Mouse (Mus musculus) heart, adult 9 months (tissue): ENCODE measurements at regions not wholly inside any gene's neighbourhood (a gene's known extent, or its start where the extent isn't known, plus 50 kb on each side); places are given as distances from the start of the nearest gene placed in this dataset.

Source experiments
- DNase-seq, 2 experiments: peaks; one replicate each; pipeline ENCODE4 v3.0.0; 2022; ENCODE audit warnings: low spot score in 2 of 2

DNA sequence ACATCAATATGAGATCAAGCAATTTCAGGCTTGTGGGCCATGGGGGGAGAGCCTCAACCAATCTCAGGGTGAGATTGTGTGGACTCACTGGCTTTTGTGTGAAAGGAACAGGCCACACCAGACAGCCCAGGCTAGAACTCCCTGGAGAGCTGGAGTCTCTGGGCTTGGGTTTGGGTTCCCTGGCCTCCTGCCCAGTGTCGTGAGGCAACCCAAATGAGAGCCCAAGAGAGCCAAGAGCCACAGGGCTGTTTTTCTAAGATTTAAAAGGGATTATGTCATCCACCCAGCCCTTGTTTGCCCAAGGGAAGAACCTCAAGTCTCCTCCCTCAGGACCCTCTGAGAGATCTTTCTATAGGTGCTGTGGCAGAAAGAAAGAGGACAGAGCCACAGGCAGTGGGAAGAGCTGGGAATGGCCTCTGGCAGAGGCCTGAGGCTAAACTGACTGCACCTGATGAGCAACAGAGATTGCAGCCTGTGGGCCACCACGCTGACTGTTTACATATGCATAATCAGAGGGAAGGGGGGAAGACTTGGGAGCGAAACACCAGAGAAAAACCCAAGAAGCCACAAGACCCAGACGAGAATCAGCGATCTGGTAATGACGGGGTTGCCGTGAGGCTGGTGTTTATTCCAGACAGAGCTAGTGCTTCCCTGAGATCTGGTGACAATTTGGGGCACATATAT, 92.1 kb downstream of the Bcl2l11 start:
- peak; percentile 25 to 38 for DNase-seq

DNA sequence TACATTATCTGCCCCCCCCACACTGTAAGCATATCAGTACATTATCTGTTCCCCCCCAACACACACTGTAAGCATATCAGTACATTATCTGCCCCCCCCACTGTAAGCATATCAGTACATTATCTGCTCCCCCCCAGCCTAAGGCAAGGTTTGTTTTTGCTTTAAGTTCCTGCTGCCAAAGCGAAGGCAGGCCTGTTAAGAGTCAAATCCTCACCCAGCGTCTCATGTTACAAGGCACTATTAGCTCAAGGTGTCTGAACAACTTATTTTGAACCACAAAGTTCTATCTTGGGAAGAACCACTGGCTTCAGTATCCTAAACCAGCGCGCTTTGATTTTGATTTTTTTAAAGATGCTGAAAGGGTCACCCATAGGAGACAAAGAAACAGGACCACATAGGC, 93.1 kb downstream of the Bcl2l11 start:
- no peak for DNase-seq

DNA sequence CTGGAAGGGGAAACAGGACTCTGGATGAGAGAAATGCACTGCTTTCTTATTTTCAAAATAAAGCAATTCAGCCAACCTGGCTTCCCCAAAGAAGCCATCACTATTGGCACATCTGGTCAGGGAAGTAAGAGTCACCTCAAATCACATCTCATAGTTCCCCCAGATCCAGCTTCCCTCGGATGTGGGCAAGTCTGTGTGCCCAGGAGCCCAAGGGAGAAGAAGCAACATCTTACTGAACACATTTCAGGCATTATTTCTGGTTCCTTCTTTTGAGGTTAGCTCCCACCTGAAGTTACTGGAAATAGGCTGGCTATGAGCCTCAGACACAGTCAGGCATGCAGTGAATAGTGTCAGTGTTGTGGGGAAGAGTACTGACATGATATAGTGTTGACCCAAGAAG, 95.2 kb downstream of the Bcl2l11 start:
- DNase-seq: no peak

DNA sequence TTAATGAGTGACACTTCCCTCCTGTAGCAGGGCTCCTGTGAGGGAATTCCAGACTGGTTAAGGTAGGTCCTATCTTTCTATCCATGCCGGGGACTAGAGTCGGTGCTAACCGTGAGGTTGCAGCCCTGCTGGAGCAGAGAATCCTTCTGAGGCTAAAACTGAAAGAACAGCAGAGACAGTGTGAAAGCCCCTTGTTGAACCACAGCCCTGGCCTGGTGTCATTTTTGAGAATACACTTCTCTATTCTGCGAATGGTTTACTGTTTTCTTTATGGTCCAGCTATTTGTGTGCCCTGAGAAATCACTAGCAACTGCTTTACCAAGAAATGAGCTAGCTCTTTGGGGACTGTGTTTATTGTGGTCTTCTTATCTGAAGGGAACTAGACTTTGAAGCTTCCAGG, 95.8 kb downstream of the Bcl2l11 start:
- no peak for DNase-seq

DNA sequence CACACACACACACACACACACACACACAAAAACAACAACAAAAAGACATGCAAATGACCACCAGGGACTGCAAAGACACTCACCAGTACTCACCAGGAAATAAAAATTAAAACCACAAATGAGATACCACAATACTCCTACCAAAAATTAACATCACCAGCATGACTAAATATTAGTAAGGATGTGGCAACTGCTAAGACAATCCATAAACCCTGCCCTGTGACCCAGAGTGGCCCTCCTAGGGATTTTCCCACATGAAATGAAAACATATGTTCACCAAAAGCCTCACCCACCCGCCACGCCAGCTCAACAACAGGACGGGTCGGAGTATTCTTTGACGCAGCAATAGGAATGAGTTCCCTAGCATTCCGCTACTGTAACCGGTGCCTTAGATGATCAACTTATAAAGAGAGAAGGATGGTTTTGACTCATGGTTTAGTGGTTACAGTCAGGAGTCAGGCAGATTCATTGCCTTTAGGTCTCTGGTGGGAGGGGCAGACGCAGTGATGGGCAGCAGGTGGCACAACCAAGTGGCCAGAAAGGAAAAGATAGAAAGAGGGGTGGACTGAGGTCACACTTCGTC, 100.7 kb downstream of the Bcl2l11 start:
- DNase-seq: no peak

DNA sequence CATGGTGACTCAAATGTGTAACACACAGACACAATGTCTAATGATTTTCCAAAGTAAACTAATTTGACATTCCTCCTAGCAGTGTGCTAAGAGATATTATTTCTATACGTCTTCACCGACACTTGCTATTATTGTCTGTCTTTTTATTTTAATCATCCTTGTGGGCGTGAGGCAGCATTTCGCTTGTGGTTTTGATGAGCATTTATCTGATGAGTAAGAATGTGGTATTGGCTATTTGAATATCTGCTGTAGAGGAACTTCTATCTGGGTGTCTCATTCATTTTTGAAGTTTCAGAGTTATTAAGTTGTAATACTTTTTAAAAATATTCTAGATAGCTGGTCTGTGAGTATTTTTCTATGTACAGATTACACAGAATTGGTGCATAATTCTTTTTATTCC, 103.9 kb downstream of the Bcl2l11 start:
- DNase-seq: no peak

DNA sequence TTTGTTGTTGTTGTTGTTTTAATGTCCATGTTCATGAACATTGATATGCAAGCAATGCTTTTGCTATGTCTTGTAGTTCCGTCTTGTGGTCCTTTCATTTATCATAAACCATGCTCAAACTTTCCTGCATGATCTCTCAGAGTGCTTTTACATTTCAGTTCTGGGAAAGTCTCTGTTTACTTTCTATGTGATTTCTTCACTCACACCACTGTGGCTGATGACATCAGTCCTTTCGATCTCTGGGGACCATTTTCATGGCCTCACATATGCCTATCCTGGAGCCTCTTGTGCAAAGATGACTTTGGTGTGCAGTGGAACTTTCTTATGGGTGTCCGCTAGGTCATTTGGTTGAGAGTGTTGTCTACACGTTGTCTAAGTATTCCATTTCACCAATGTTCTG, 105.1 kb downstream of the Bcl2l11 start:
- no peak for DNase-seq

DNA sequence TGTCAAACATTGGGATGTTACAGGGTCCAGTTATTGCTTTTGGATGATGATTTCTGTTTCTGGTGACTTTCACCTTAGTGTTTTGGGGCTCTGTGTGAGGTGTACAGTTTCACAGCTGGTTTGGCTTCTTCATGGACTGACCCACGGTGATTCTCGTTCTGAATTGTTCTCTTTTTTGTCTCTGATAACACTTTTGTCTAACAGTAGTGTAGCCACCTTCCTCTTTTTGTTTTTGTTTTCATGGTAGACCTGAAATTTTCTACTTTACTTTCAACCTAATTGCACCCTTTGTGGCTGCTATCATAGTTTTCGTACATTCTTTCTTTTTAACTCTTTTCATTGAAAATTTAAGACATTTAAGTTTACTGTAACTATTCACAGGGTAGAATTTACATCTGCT, 105.5 kb downstream of the Bcl2l11 start:
- DNase-seq: no peak

DNA sequence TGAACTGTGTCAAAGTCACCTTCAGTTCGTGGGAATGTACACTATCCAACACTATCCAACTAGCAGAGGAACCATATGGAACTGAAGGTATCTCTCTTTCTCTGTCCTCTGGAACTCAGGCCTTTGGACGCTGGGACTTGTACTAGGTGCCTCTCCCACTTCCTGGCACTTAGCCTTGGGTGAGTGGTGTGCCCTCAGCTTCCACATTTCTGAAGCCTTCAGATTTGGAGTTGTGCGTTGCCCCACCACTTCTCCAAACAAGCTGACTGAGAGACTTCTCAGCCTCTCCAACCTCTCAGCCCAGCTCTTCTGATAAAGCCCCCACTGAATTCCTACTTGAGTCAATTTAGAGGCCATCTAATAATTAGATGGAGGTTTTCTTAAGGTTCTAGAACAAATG, 106.2 kb downstream of the Bcl2l11 start:
- no peak for DNase-seq

DNA sequence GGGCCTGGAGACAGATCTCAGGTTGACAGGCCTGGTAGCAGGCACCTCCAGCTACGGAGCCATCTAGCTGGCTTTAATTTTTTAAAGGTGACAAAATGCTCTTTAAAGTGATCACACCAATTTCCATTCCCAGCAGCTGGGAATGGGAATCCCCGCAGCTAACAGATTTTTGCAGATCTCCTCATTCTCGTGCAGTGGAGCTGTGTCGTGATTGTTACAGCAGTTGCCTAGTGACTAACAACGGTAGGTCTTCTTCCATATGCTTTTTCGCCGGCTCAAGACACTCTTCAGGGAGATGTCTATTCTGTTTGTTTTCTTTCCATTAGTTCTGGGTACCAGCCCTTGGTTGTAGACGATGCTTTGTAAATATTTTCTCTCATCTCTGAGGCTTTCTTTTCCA, 109.3 kb downstream of the Bcl2l11 start:
- no peak for DNase-seq

DNA sequence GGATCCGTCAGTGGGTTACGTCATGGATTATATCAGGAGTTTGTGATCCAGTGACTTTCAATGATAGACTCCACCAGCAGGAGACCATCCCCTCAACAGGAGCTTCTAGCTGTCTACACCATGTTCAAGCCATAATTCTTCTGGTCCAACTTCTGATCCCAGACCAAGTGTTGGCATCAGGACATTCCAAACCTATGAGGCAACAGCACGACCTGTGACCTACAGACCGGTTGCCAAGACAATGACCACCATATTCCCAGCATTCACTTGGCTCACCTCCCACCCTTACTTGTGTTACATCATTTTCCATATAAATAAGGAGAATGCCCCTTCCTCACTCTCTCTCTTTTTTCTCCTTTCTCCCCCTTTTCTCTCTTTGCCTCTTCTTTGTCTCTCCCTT, 113.6 kb downstream of the Bcl2l11 start:
- no peak for DNase-seq

DNA sequence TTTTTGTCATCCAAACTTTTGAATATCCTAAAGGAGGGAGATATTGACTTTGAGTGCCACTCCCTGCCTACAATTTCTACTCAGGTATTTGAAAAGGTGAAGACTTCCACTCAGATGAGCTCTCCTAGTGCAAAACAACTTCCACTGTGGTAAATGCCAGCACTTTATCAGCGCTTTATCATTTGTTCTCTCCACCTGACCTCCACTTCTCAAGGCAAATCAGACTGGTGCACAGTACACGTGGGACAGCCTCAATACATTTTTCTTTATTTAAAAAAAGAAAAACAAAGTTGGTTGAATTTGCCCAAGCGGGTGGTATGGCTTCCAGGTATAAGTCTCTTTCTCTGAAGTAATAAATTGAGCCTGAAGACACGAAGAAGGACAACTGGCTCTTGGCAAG, 114.2 kb downstream of the Bcl2l11 start:
- DNase-seq: no peak

DNA sequence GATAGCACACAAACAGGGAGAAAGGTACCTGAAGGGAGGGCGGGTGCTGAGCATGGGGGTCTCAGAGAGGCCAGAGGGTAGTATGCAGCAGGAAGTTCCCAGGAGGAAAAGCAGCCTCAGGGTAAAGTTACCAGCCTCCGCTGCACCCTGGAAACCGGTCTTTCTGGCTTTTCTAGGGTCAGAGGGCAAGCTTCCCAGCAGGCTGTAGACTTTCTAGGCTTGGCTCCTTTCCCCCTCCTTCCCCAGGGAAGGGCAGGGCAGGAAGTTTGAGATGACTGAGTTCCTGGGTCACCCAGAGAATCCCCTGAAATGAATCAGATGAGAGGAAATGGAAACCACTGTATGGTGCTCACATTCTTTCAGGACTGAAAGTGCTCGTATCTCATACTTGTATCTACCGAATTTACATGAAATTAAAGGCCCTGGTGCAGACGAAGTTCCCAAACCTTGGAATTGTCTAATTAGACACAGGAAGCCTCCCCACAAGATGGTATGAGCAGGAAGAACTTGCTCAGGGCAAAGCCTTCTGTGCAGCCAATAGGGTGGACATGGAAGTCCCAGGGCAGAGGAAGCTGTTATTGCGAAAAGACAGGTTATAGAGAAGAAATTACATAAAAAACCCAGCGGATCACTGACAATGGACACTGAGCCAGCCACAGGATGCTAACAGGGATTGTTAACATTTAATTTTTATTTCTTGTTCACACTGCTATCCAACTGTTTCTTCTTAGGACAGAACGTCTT, 114.9 kb downstream of the Bcl2l11 start:
- DNase-seq: peak; percentile 22 to 28

DNA sequence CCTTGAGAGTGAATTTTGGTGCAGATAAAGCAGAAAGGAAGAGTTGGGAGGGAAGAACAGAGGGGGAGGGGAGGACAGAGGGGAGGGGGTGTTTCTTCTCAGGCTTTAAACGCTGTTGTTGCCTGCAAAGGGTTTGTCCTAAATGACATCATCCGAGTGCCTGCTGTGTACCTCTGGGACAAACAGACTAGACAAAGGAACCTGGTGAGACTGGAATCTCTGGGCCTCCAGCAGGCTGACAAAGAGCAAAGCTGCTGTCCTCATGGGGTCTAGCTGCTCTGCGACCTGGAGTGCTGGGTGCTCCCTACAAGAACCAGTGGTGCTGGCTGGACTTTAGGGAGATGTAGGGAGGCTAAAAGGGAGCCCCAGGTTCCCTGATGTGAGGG, 115.4 kb downstream of the Bcl2l11 start:
- no peak for DNase-seq

DNA sequence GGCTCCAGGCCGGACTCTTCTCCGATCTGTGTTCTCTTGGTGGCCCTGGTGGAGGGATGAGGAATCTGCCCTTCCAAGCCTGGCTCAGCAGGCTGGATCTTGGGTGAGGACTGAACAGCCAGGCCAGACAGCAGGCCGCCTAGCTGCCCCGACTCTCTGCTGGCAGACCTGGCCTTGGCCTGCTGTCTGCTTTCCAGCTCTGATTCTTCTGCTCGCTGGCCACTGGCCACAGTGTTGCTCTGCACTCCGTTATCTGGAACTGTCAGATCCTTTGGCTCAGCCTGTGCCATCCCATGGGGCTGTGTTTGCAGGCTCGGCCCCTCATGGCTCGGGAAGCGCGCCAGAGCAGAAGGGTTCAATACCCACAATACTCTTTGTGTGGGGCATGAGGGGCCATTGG, 119.7 kb downstream of the Bcl2l11 start:
- peak; percentile 87 to 88 for DNase-seq

DNA sequence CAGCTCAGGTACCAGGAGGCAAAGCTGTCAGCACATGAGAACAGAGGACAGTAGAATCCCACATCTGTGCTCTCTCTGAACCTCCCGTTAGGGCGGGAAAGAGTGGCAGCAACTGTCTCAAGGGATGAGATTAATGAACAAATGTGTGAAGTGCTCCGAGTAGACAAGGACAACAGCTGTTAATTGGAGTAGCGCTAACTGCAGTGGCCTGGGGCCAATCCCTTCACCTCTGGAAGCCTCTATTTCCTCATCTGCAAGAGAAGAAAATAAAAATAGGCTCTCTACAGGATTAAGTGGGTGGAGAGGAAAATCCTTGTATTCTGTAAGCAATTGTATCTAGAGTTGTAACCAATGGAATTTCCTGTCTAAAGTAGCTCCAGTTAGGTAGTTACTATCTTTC, 122.1 kb downstream of the Bcl2l11 start:
- DNase-seq: peak; percentile 28 to 54

DNA sequence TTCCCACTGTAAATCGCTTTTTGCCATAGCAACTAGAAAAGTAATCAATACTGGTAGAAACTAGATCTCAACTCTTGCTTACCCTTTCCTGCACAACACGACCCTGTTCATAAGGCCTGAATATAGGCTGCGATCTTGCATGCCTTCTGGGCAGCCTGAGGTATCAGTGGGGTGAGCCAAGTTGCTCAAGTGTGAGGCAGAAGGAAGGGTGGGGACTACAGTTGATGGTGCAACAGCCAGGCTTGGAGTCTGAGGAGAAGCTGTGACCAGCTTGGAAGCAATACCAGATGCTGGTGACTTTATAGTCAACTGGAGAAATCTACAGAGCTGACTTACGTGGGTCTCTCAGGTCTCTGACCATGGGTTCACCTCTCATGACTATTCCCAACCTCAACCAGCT, 123.3 kb downstream of the Bcl2l11 start:
- no peak for DNase-seq

DNA sequence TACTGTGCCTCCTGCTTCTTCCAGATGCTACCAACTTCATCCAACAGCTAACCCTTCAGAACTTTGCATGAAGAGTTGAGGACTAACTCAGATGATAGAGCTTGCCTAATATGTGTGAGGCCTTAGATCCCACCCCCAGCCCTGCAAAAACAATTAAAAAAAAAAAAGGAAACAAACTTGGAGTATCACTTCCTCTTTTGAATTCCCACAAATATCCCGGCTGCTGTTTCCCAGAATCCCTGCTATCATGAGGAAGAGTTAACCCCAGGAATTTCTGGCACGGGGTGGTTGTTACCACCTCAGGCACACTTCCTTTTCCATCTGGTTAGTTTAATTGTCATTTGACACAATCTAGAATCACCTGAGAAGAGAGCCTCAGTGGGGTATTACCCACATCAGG, 123.8 kb downstream of the Bcl2l11 start:
- DNase-seq: peak; percentile 7 to 34

DNA sequence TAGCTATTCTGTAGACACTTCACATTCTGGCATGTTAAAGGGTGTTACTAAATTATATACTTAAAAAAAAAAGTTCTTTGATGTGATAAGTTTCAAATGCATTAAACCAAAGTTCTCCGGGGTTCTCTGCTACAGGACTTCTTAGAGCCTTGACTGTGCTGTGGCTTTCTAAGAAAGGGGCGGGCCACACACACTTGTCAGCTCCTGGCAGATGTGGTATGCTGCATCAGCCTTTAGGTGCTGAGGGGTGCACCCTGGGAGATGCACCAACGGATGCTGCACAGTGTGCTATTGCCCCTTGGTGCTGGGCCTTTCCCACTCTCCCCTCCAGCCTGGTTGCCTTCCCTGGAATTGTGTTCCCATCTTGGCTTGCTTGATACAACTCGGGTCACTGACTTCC, 125.0 kb downstream of the Bcl2l11 start:
- DNase-seq: no peak

DNA sequence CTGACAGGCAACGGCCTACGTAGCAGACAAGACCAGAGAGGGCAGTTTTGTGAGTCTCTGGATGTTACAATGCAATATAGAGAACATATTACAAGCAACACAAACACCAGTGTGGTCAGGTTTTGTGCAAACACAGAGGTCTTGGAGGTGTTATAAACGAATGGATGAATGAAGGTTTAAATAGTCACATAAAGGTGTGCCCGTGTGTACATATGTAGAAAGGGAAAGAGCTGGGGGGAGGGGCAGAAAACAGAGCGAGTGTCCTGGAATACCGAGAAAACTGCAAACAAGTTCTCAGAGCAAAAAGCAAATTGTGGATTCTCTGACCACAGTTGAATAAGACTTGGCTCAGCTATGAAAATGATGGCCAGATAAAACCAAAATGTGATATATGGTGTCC, 130.8 kb downstream of the Bcl2l11 start:
- no peak for DNase-seq

DNA sequence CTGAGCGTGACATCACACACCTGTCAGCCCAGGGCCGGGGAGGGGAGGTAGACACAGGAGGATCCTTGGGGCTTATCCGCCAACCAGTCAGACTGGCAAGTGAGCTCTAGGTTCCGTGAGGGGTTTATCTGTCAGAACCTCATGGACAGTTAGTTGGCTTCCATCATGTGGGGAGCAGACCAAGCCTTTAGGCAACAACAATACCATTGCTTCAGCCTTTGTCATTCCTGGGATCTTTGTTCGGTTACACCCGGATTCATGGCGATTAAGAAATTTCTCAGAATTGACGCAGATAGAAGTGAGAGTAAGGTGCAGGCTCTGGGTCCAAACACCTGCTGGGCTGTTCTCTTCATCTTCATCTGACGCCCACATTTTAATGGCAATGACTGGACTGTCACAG, 131.4 kb downstream of the Bcl2l11 start:
- DNase-seq: no peak

DNA sequence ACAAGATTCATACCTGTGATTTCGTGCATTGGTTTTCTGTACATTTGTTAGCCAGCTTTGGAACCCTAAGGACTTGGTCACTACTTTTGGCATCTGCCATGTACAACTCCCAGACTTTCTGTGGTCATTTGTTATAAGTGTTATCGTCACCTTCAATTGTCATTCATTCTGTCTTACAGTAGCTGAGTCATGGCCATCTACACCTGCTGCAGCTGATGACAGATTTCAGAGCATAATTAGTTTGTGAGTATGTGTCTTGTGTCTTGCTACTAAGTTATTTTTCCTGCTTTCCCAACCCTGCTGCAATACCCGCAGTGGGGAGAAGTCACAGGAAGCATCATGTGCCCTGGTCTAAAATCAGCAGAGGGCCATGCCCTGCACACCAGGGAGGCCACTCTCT, 138.0 kb downstream of the Bcl2l11 start:
- DNase-seq: no peak
